Comparison of ENCODE assay signal across 1 mouse cellular context in the genomic region with DNA sequence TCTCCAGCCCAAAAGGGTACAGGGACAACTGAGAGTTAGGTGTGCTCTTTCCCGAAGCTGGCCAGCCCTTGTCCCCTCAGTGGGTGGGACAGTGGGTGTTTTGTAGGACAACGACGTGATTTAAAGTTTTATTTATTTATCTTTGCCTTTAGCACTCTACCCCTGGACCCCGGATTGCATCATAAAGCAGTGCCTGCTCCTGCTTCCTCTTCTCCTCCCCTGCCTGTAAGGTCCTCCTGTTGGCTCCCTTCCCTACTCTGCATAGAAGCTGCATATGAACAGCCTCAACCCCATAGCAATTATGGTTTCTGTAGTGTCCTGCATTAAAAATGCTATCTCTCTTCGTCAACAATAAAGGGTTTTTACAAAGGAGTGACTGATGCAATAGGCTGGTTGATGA.
A peak's percentile ranks its signal among the peaks of the same experiment; 100 is the strongest.
TF ChIP-seq lines count a peak whose summit lies in the region.

No protein-coding gene starts in this region.

TF ChIP-seq in MEL, 35 proteins besides CTCF, POLR2A, EP300 and RAD21:
- no peak for TF ChIP-seq GATA1 (IDR thresholded peaks at IDR 0.05; ENCODE audit: low read depth, low read length)
- TF ChIP-seq POLR2AphosphoS5 (IDR thresholded peaks at IDR 0.05; ENCODE audit: borderline replicate concordance, low read depth, low read length): no peak
- TF ChIP-seq MAZ (IDR thresholded peaks at IDR 0.05; ENCODE audit: low read depth, low read length): no peak
- TF ChIP-seq ELF1 (IDR thresholded peaks at IDR 0.05; ENCODE audit: low read depth, low read length): 0 out of 2 replicates have a peak, but pooled peaks have one; percentile 13
- TF ChIP-seq ZMIZ1 (IDR thresholded peaks at IDR 0.05; ENCODE audit: low read depth, low read length): no peak
- TF ChIP-seq MAFK (IDR thresholded peaks at IDR 0.05; ENCODE audit: borderline replicate concordance, low read depth, low read length): no peak
- no peak for TF ChIP-seq TAL1 (IDR thresholded peaks at IDR 0.05; ENCODE audit: low read length)
- TF ChIP-seq NRF1 (IDR thresholded peaks at IDR 0.05; ENCODE audit: insufficient read depth, low read depth, low read length, poor library complexity, severe bottlenecking): no peak
- no peak for TF ChIP-seq MYC (IDR thresholded peaks at IDR 0.05; ENCODE audit: low read depth, low read length)
- TF ChIP-seq NELFE (IDR thresholded peaks at IDR 0.05; ENCODE audit: low read depth, low read length): no peak
- peak; percentile 68; the same call in 1 of the 2 replicates for TF ChIP-seq RCOR1 (IDR thresholded peaks at IDR 0.05; ENCODE audit: low read depth, low read length)
- 0 out of 2 replicates have a peak, but pooled peaks have one; percentile 12 for TF ChIP-seq ZNF384 (IDR thresholded peaks at IDR 0.05; ENCODE audit: low read depth, low read length)
- TF ChIP-seq SIN3A (IDR thresholded peaks at IDR 0.05; ENCODE audit: low read length): no peak
- TF ChIP-seq USF1 (IDR thresholded peaks at IDR 0.05; ENCODE audit: low read depth, low read length): no peak
- no peak for TF ChIP-seq JUND (IDR thresholded peaks at IDR 0.05; ENCODE audit: low read depth, low read length)
- TF ChIP-seq CHD2 (IDR thresholded peaks at IDR 0.05; ENCODE audit: low read length): no peak
- TF ChIP-seq HCFC1 (IDR thresholded peaks at IDR 0.05; ENCODE audit: low read depth, low read length): 0 out of 2 replicates have a peak, but pooled peaks have one; percentile 15
- TF ChIP-seq TBP (IDR thresholded peaks at IDR 0.05; ENCODE audit: low read depth, low read length): peak; percentile 17; the same call in 1 of the 2 replicates
- TF ChIP-seq UBTF (IDR thresholded peaks at IDR 0.05; ENCODE audit: borderline replicate concordance, insufficient read depth, low read depth, low read length): no peak
- TF ChIP-seq MXI1 (IDR thresholded peaks at IDR 0.05; ENCODE audit: low read depth, low read length): no peak; the same call in 1 of the 2 replicates
- TF ChIP-seq ETS1 (IDR thresholded peaks at IDR 0.05; ENCODE audit: low read depth, low read length): peak; percentile 38
- TF ChIP-seq MYB (IDR thresholded peaks at IDR 0.05; ENCODE audit: low read depth, low read length): no peak
- TF ChIP-seq USF2 (IDR thresholded peaks at IDR 0.05; ENCODE audit: borderline replicate concordance in 1 of 2, insufficient read depth in 1 of 2, low read depth in 1 of 2, low read length in 2 of 2): no peak
- peak; percentile 33; the same call in 1 of the 2 replicates for TF ChIP-seq TCF12 (IDR thresholded peaks at IDR 0.05; ENCODE audit: low read depth, low read length)
